Mouse (Mus musculus): Measurements from ENCODE around the gene Tmprss6. TPM values are rescaled to one million over a fixed set of nuclear protein-coding genes. Genes with fewer than 3 reads are reported as not detected.
A peak's percentile ranks its signal among the peaks of the same experiment; 100 is the strongest.

The Tmprss6 gene
- polyA plus RNA-seq, 1 experiment from 2014 or later, result 0.06 TPM

- H3K4me3 ChIP-seq, result no peak overlapping the region
- H3K27ac ChIP-seq, result no peak overlapping the region
- 89% methylated on average over 13 of the region's 13 CpGs for WGBS
- H3K36me3 ChIP-seq, result no peaks in the 10 kb centered on the region
- no peak for DNase-seq (ENCODE audit: low spot score)
- H3K4me1 ChIP-seq, result no peaks in the 10 kb centered on the region; the same call in 1 of the 2 replicates
- H3K9me3 ChIP-seq (replicated peaks), result no peaks in the 10 kb centered on the region
- H3K27me3 ChIP-seq (ENCODE audit: low read depth, poor library complexity, severe bottlenecking), result peaks cover 28% of the 10 kb centered on the region
These were observed 48.0 kb downstream of the Tmprss6 start for GRCm38 (mm10) chr15:78420395-78420794.

- peaks cover 11% of the 10 kb centered on the region for H3K27me3 ChIP-seq (ENCODE audit: low read depth, poor library complexity, severe bottlenecking)
- no peak overlapping the region for H3K27ac ChIP-seq
- H3K4me1 ChIP-seq, result no peaks in the 10 kb centered on the region
- no peak overlapping the region for H3K4me3 ChIP-seq
- WGBS, result 61% methylated on average over 4 of the region's 4 CpGs
- DNase-seq (ENCODE audit: low spot score), result no peak
- H3K9me3 ChIP-seq (replicated peaks), result no peaks in the 10 kb centered on the region
- H3K36me3 ChIP-seq, result no peaks in the 10 kb centered on the region
These were observed 51.5 kb downstream of the Tmprss6 start for GRCm38 (mm10) chr15:78416937-78417336.

- no peak for DNase-seq (ENCODE audit: low spot score)
- Histone ChIP-seq H3K4me3 (no peak overlapping the region), H3K4me1 (peaks cover 11% of the 10 kb centered on the region), H3K27ac (no peak overlapping the region), H3K9me3 (replicated peaks) (no peaks in the 10 kb centered on the region), H3K36me3 (no peaks in the 10 kb centered on the region), H3K27me3 (ENCODE audit: low read depth, poor library complexity, severe bottlenecking) (peaks cover 39% of the 10 kb centered on the region)
- WGBS, result 90% methylated on average over 8 of the region's 8 CpGs
These were observed 54.3 kb downstream of the Tmprss6 start for GRCm38 (mm10) chr15:78414157-78414556.

GRCm38 (mm10) chr15:78413719-78414117 is 54.7 kb downstream of the Tmprss6 start:
- H3K4me1 ChIP-seq, result peaks cover 11% of the 10 kb centered on the region
- H3K27ac ChIP-seq, result peak overlapping the region; percentile 25; the same call in 1 of the 2 replicates
- WGBS, result 57% methylated on average over 1 of the region's 1 CpGs
- H3K27me3 ChIP-seq (ENCODE audit: low read depth, poor library complexity, severe bottlenecking), result peaks cover 42% of the 10 kb centered on the region
- no peaks in the 10 kb centered on the region for H3K9me3 ChIP-seq (replicated peaks)
- H3K4me3 ChIP-seq, result no peak overlapping the region
- no peaks in the 10 kb centered on the region for H3K36me3 ChIP-seq
- no peak for DNase-seq (ENCODE audit: low spot score)

- Histone ChIP-seq H3K9me3 (replicated peaks) (no peaks in the 10 kb centered on the region), H3K4me3 (no peak overlapping the region), H3K4me1 (peaks cover 11% of the 10 kb centered on the region), H3K36me3 (no peaks in the 10 kb centered on the region), H3K27me3 (ENCODE audit: low read depth, poor library complexity, severe bottlenecking) (peaks cover 45% of the 10 kb centered on the region), H3K27ac (peak overlapping the region; percentile 25; the same call in 1 of the 2 replicates)
- 88% methylated on average over 14 of the region's 14 CpGs for WGBS
- no peak for DNase-seq (ENCODE audit: low spot score)
These were observed 55.2 kb downstream of the Tmprss6 start for GRCm38 (mm10) chr15:78413083-78413718.

- peaks cover 39% of the 10 kb centered on the region for H3K4me1 ChIP-seq
- no peaks in the 10 kb centered on the region for H3K36me3 ChIP-seq
- DNase-seq (ENCODE audit: low spot score), result no peak
- 0 out of 2 replicates have a peak overlapping the region, but pooled peaks have one; percentile 19 for H3K27ac ChIP-seq
- H3K9me3 ChIP-seq (replicated peaks), result no peaks in the 10 kb centered on the region
- peak overlapping the region; percentile 45 for H3K4me3 ChIP-seq
- peaks cover 54% of the 10 kb centered on the region for H3K27me3 ChIP-seq (ENCODE audit: low read depth, poor library complexity, severe bottlenecking)
- WGBS, result 8% methylated on average over 12 of the region's 12 CpGs
These were observed 58.8 kb downstream of the Tmprss6 start for GRCm38 (mm10) chr15:78409570-78410052.

GRCm38 (mm10) chr15:78406293-78406934 is 62.0 kb downstream of the Tmprss6 start, which contains the start of gene Mpst:
Mpst (plus strand) TSS chr15:78406416.
- DNase-seq (ENCODE audit: low spot score), result peak; percentile 88
- Histone ChIP-seq H3K9me3 (replicated peaks) (no peaks in the 10 kb centered on the region), H3K4me1 (peaks cover 50% of the 10 kb centered on the region), H3K27me3 (ENCODE audit: low read depth, poor library complexity, severe bottlenecking) (peaks cover 40% of the 10 kb centered on the region), H3K4me3 (peak within 1 kb of the TSS; percentile 69), H3K36me3 (no peaks in the 10 kb centered on the region), H3K27ac (peak within 1 kb of the TSS; percentile 88)
- WGBS, result under 1% methylated on average over 40 of the region's 40 CpGs

GRCm38 (mm10) chr15:78405517-78406211 is 62.8 kb downstream of the Tmprss6 start, which contains the start of gene Tst:
Tst (minus strand) TSS chr15:78405907.
- Histone ChIP-seq H3K27ac (peak within 1 kb of the TSS; percentile 88), H3K9me3 (replicated peaks) (no peaks in the 10 kb centered on the region), H3K36me3 (no peaks in the 10 kb centered on the region), H3K4me3 (peak within 1 kb of the TSS; percentile 69), H3K4me1 (peaks cover 50% of the 10 kb centered on the region), H3K27me3 (ENCODE audit: low read depth, poor library complexity, severe bottlenecking) (peaks cover 33% of the 10 kb centered on the region)
- peak; percentile 79 for DNase-seq (ENCODE audit: low spot score)
- WGBS, result 3% methylated on average over 34 of the region's 34 CpGs

- H3K27ac ChIP-seq, result peak overlapping the region; percentile 88; the same call in 1 of the 2 replicates
- no peaks in the 10 kb centered on the region for H3K36me3 ChIP-seq
- peaks cover 27% of the 10 kb centered on the region for H3K27me3 ChIP-seq (ENCODE audit: low read depth, poor library complexity, severe bottlenecking)
- no peak for DNase-seq (ENCODE audit: low spot score)
- peaks cover 46% of the 10 kb centered on the region for H3K4me1 ChIP-seq
- 48% methylated on average over 11 of the region's 11 CpGs for WGBS
- no peaks in the 10 kb centered on the region for H3K9me3 ChIP-seq (replicated peaks)
- peak overlapping the region; percentile 69 for H3K4me3 ChIP-seq
These were observed 63.3 kb downstream of the Tmprss6 start for GRCm38 (mm10) chr15:78405098-78405497.

GRCm38 (mm10) chr15:78403896-78404295 is 64.5 kb downstream of the Tmprss6 start:
- WGBS, result 65% methylated on average over 1 of the region's 1 CpGs
- no peak overlapping the region for H3K4me3 ChIP-seq
- peaks cover 15% of the 10 kb centered on the region for H3K27me3 ChIP-seq (ENCODE audit: low read depth, poor library complexity, severe bottlenecking)
- no peak overlapping the region for H3K27ac ChIP-seq
- H3K4me1 ChIP-seq, result peaks cover 39% of the 10 kb centered on the region
- H3K9me3 ChIP-seq (replicated peaks), result no peaks in the 10 kb centered on the region
- H3K36me3 ChIP-seq, result no peaks in the 10 kb centered on the region
- no peak for DNase-seq (ENCODE audit: low spot score)

- H3K4me3 ChIP-seq, result no peak overlapping the region
- peak overlapping the region; percentile 19; the same call in 1 of the 2 replicates for H3K27ac ChIP-seq
- WGBS, result 61% methylated on average over 3 of the region's 3 CpGs
- no peaks in the 10 kb centered on the region for H3K36me3 ChIP-seq
- H3K4me1 ChIP-seq, result peaks cover 39% of the 10 kb centered on the region
- H3K9me3 ChIP-seq (replicated peaks), result no peaks in the 10 kb centered on the region
- peaks cover 9% of the 10 kb centered on the region for H3K27me3 ChIP-seq (ENCODE audit: low read depth, poor library complexity, severe bottlenecking)
- DNase-seq (ENCODE audit: low spot score), result no peak
These were observed 65.1 kb downstream of the Tmprss6 start for GRCm38 (mm10) chr15:78403301-78403741.

- Histone ChIP-seq H3K4me3 (no peak overlapping the region), H3K27me3 (ENCODE audit: low read depth, poor library complexity, severe bottlenecking) (0 out of 2 replicates have a peak, but pooled peaks cover under 1% of the 10 kb centered on the region), H3K9me3 (replicated peaks) (no peaks in the 10 kb centered on the region), H3K4me1 (peaks cover 35% of the 10 kb centered on the region), H3K27ac (no peak overlapping the region), H3K36me3 (no peaks in the 10 kb centered on the region)
- no peak for DNase-seq (ENCODE audit: low spot score)
- whole genome bisulfite sequencing, result 82% methylated on average over 7 of the region's 7 CpGs
These were observed 66.0 kb downstream of the Tmprss6 start for GRCm38 (mm10) chr15:78402423-78402822.
